Mouse (Mus musculus) stomach, embryonic 15.5 days (tissue): Measurements from ENCODE around the gene Dennd4b. TPM values are rescaled to one million over a fixed set of nuclear protein-coding genes. Genes with fewer than 3 reads are reported as not detected.

ENCODE experiments used
- ATAC-seq: fragments of 200-750 bp; cut with Nextera tagmentation; 2 replicates; pipeline ENCODE4 v1.8.0; 2017; ENCODE audit warnings: low read depth, moderate number of reproducible peaks, moderate TSS enrichment; ENCODE audit not compliant: insufficient read depth, low FRiP score
- H3K27ac ChIP-seq: fragments of 300-500 bp; sonication (generic); 2 replicates; pipeline ENCODE4 v1.5.1; 2015; ENCODE audit warnings: mild to moderate bottlenecking, inconsistent platforms
- H3K27me3 ChIP-seq: fragments of 300-500 bp; sonication (generic); replicated peaks from 2 replicates; pipeline ENCODE4 v1.6.1; 2015; ENCODE audit warnings: inconsistent platforms
- H3K36me3 ChIP-seq: fragments of 300-500 bp; sonication (generic); 2 replicates; pipeline ENCODE4 v1.6.1; 2015; ENCODE audit warnings: inconsistent platforms
- H3K4me1 ChIP-seq: fragments of 300-500 bp; sonication (generic); 2 replicates; pipeline ENCODE4 v1.6.1; 2015; ENCODE audit warnings: inconsistent platforms
- H3K4me2 ChIP-seq: fragments of 300-500 bp; sonication (generic); 2 replicates; pipeline ENCODE4 v1.6.1; 2015; ENCODE audit warnings: mild to moderate bottlenecking, inconsistent platforms
- H3K4me3 ChIP-seq: fragments of 300-500 bp; sonication (generic); replicated peaks from 2 replicates; pipeline ENCODE4 v1.5.1; 2015; ENCODE audit warnings: inconsistent platforms
- H3K9ac ChIP-seq: fragments of 300-500 bp; sonication (generic); 2 replicates; pipeline ENCODE4 v1.6.1; 2015; ENCODE audit warnings: inconsistent platforms
- H3K9me3 ChIP-seq: fragments of 300-500 bp; sonication (generic); 2 replicates; pipeline ENCODE4 v1.6.1; 2016; ENCODE audit warnings: inconsistent platforms
- WGBS: fragments of 180-500 bp; shearing (Covaris S2); methylation state at CpG from one replicate; pipeline ENCODE4 v1.1.7; 2015; 5-methylcytosine and 5-hydroxymethylcytosine counted together
- polyA plus RNA-seq: library from polyadenylated mRNA; unstranded; fragments of >200 nt; fragmentation: Nextera tagmentation; extraction: Ambion mirVana; gene quantifications from 2 replicates; pipeline ENCODE4 v1.2.1, GENCODE M21; 2015

The Dennd4b gene
- polyA plus RNA-seq, 1 experiment from 2014 or later, result 4.0 TPM

DNA sequence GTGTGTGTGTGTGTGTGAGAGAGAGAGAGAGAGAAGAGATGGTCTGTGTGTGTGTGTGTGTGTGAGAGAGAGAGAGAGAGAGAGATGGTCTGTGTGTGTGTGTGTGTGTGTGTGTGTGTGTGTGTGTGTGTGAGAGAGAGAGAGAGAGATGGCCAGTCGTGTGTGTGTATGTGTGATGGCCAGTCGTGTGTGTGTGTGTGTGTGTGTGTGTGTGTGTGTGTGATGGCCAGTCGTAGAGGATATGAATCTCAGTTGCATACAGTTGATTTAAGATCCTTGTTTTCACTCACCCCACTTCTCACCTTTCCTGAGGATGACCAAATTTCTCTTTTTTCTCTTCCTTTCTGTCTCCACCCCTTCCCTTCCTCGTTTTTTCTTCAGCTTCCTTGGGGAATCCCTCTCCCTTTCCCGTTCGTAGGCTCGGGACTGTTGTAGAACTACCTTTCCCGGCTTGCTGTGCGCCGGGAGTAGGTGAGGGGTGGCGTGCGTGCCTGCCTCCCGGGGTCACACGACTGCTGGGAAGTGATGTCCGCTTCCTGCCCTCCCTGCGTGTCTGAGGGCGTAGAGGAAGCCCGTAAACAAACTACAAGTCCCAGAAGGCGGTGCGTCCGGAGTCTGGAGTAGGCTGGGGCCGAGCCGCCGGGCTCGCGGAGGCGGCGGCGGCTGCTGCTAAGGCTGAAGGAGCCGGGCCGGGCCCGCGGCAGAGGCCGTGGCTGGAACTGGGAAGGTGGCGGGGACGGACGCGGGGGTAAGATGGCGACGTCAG, 11.1 kb upstream of the Dennd4b start, which contains the start of gene Crtc2:
Crtc2 (plus strand) TSS at position 511 of the 766 bp plus-strand sequence.
- no peaks in the 10 kb centered on the region for H3K9me3 ChIP-seq
- 2% methylated on average over 39 of the region's 40 CpGs for WGBS
- H3K27me3 ChIP-seq, result no peaks in the 10 kb centered on the region
- H3K4me2 ChIP-seq, result peak within 1 kb of the TSS; percentile 75
- H3K4me3 ChIP-seq, result peak within 1 kb of the TSS; percentile 97
- ATAC-seq, result peak; percentile 99
- H3K9ac ChIP-seq, result peak within 1 kb of the TSS; percentile 74
- H3K4me1 ChIP-seq, result peaks cover 18% of the 10 kb centered on the region
- H3K27ac ChIP-seq, result peak within 1 kb of the TSS; percentile 90
- H3K36me3 ChIP-seq, result peaks cover 13% of the 10 kb centered on the region; the same call in 1 of the 2 replicates

DNA sequence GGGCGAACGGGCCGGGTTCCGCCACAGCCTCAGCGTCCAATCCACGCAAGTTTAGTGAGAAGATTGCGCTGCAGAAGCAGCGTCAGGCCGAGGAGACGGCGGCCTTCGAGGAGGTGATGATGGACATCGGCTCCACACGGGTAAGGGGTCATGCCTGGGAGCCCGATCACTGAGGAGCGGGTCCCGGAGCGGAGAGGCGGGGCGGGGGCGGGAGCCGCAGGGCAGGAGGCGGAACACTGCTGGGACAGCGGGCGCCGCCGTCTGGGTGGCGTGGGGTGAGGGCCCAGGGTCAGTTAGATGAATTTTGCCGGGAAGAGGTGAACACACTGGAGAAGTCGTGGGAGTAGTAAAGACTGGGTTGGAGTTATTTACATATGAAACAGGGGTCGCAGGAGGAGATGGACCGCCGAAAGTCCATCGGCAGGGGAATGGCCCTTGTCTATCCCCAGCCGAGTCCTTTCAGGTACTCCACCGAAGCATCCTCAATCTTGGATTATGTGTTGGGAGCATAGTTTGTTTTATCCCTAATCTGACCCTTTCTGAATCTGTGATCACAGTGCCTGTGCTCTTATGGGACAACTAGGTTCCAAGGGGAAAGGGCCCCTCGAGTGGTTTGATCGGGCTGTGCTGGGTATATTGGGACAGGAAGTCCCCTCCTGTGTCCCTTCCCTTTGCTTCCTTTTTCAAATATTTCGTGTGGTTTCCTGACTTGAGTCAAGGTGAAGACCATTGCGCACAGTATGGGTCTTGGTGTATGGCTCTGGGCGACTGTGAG, 10.4 kb upstream of the Dennd4b start:
- no peaks in the 10 kb centered on the region for H3K9me3 ChIP-seq
- no peaks in the 10 kb centered on the region for H3K27me3 ChIP-seq
- peak overlapping the region; percentile 74 for H3K9ac ChIP-seq
- H3K27ac ChIP-seq, result peak overlapping the region; percentile 90
- H3K4me2 ChIP-seq, result peak overlapping the region; percentile 75
- H3K4me1 ChIP-seq, result peaks cover 14% of the 10 kb centered on the region
- under 1% methylated on average over 41 of the region's 41 CpGs for WGBS
- H3K36me3 ChIP-seq, result peaks cover 17% of the 10 kb centered on the region
- peak; percentile 65 for ATAC-seq
- peak overlapping the region; percentile 97 for H3K4me3 ChIP-seq

DNA sequence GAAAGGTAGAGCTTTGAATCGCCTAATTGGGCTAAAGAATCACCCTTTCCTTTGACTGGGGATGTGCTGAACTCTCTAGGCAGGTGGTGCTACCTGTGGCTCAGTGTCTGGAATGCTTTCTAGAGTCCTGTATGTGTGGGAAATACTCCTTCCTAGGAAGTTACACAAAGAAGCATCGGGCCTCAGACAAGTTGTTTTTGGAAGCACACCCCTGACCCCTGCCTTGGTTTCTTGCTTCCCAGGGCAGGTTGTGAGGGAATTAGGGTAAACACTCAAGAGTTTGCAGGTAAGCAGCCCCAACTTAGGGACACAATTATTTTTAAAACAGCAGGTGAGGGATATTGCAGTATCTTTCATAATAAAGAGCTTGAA, 9.8 kb upstream of the Dennd4b start:
- peak overlapping the region; percentile 90 for H3K27ac ChIP-seq
- WGBS, result 12% methylated on average over 2 of the region's 2 CpGs
- H3K4me3 ChIP-seq, result peak overlapping the region; percentile 97
- peak overlapping the region; percentile 74 for H3K9ac ChIP-seq
- ATAC-seq, result no peak
- H3K36me3 ChIP-seq, result peaks cover 22% of the 10 kb centered on the region
- H3K4me1 ChIP-seq, result peaks cover 13% of the 10 kb centered on the region
- no peaks in the 10 kb centered on the region for H3K9me3 ChIP-seq
- peak overlapping the region; percentile 75 for H3K4me2 ChIP-seq
- H3K27me3 ChIP-seq, result no peaks in the 10 kb centered on the region

DNA sequence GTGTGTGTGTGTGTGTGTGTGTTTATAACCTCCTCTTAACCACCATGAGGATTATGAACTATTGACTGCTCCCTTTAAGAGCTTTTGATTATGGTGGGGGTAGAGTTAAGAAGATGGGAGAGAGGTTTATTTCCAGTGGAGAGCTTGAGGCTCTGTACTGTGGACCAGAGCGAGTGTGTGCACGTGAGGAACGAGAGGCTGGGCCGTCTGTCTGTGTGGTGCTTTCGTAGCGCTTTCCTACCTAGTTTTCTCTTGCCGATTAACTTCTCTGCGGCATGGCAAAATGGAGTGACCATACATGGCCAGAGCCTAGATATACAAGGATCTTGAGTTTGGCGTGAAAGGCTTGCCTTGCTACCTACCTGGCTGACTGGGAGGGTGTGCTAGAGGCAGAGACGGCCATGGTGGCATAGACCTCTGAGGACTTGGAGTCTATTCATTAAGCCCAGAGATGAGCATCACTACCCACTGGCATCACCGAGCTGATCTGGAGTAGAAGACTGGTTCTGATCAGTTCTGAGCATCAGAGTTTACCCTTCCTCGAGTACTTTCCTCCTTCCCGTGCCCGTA, 9.1 kb upstream of the Dennd4b start:
- no peaks in the 10 kb centered on the region for H3K9me3 ChIP-seq
- H3K36me3 ChIP-seq, result peaks cover 25% of the 10 kb centered on the region
- no peak overlapping the region for H3K27ac ChIP-seq
- no peaks in the 10 kb centered on the region for H3K27me3 ChIP-seq
- H3K4me2 ChIP-seq, result no peak overlapping the region
- H3K4me3 ChIP-seq, result no peak overlapping the region
- WGBS, result 91% methylated on average over 14 of the region's 14 CpGs
- no peak overlapping the region for H3K9ac ChIP-seq
- peaks cover 13% of the 10 kb centered on the region for H3K4me1 ChIP-seq
- no peak for ATAC-seq

DNA sequence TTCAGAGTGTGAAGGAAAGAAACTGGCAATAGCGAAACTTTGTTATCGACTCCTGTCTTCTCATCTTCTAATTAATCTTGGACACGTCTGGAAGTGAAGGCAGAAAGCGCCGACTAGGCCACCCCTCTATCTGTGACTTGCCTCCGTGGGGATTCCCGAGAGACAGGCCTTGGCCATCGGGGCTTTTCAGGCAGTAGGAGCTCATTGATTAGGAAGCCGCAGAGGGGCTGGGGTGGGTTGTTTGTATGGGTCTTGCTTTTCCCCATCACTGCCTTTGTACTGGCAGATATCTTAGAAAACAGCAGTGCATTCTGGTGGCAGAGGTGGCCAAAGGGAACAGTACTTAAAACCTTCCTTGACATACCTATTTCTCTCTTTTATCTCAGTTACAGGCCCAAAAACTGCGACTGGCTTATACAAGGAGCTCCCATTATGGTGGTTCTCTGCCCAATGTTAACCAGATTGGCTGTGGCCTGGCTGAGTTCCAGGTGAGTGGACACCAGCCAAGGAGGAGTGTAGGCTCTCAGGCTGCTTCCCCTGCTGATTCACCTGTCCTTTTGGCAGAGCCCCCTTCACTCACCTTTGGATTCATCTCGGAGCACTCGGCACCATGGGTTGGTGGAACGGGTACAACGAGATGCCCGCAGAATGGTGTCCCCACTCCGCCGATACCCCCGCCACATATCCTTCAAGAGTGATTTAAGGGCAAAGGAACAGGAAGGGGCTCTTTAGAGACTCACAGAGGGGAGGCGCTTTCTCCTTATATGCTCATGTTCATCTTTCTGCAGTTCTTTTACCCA, 8.1 kb upstream of the Dennd4b start:
- Histone ChIP-seq H3K4me2 (no peak overlapping the region), H3K36me3 (peaks cover 30% of the 10 kb centered on the region; the same call in 1 of the 2 replicates), H3K4me1 (peaks cover 13% of the 10 kb centered on the region), H3K27me3 (no peaks in the 10 kb centered on the region), H3K9ac (no peak overlapping the region), H3K27ac (no peak overlapping the region), H3K4me3 (no peak overlapping the region), H3K9me3 (no peaks in the 10 kb centered on the region)
- no peak for ATAC-seq
- 87% methylated on average over 19 of the region's 19 CpGs for WGBS

DNA sequence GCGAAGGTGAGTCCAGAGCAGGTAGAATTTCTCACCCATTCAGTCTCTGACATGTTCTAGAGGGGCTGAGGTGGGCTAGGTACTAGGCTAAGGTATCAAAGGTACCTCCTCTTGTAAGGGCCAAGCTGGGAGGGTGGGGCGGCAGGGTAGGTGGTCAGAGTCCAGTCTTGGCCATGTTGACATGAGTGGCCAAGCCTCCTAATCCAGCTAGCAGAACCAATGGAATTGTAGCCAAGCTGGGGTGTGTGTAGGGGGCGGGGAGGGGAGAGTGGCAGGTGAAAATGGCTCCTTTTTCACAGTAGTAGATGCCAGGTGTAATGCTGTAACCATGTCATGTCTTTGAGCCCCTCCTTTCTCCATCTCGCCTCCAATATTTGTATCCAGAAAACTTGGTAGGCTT, 6.5 kb upstream of the Dennd4b start:
- H3K9ac ChIP-seq, result no peak overlapping the region
- H3K36me3 ChIP-seq, result peaks cover 42% of the 10 kb centered on the region; the same call in 1 of the 2 replicates
- H3K4me2 ChIP-seq, result no peak overlapping the region
- no peaks in the 10 kb centered on the region for H3K9me3 ChIP-seq
- peaks cover 13% of the 10 kb centered on the region for H3K4me1 ChIP-seq
- H3K27ac ChIP-seq, result no peak overlapping the region
- no peak overlapping the region for H3K4me3 ChIP-seq
- no peaks in the 10 kb centered on the region for H3K27me3 ChIP-seq
- no peak for ATAC-seq
- 83% methylated on average over 4 of the region's 4 CpGs for WGBS

DNA sequence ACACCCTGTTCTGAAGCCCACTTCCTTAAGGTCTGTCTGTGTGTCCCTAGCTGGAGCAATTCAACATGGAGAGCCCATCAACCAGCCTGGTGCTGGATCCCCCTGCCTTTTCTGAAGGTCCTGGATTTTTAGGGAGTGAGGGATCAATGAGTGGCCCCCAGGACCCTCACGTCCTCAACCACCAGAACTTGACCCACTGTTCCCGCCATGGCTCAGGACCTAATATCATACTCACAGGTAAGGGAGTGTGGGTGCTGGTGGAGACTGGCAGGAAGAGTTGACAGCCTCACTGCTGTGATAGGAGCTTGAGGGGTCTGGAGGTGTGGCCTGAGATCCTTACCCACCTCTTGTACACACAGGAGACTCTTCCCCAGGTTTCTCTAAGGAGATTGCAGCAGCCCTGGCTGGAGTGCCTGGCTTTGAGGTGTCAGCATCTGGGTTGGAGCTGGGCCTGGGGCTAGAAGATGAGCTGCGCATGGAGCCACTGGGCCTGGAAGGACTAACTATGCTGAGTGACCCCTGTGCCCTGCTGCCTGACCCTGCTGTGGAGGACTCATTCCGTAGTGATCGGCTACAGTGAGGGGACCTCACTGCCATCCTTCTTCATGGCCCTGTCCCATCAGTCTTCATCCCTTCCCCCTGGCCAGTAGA, 1.7 kb upstream of the Dennd4b start:
- no peak overlapping the region for H3K9ac ChIP-seq
- peaks cover 11% of the 10 kb centered on the region for H3K4me1 ChIP-seq
- H3K9me3 ChIP-seq, result no peaks in the 10 kb centered on the region
- ATAC-seq, result no peak
- 89% methylated on average over 5 of the region's 5 CpGs for WGBS
- H3K27me3 ChIP-seq, result no peaks in the 10 kb centered on the region
- H3K4me2 ChIP-seq, result no peak overlapping the region
- H3K36me3 ChIP-seq, result peaks cover 45% of the 10 kb centered on the region; the same call in 1 of the 2 replicates
- H3K4me3 ChIP-seq, result no peak overlapping the region
- H3K27ac ChIP-seq, result no peak overlapping the region

DNA sequence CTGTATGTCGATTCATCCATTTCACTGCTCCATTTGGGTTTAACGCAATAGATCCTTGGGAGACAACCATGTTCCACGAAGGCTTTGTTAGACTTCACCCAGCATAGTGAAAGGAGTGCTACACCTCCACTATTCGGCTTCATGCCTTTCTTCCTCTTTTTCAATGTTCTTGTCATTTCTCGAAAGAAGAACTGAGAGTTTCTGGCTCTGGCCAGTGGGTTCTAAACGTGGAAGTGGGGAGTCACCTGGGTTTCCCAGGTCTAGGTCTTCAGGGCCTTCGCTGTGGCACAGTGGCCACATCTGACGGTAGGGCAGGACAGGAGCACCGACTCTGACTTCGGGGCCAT, 325 bp upstream of the Dennd4b start:
- WGBS, result 28% methylated on average over 10 of the region's 10 CpGs
- peaks cover 38% of the 10 kb centered on the region; the same call in 1 of the 2 replicates for H3K36me3 ChIP-seq
- peaks cover 11% of the 10 kb centered on the region for H3K4me1 ChIP-seq
- H3K27me3 ChIP-seq, result no peaks in the 10 kb centered on the region
- peak overlapping the region; percentile 70 for H3K4me2 ChIP-seq
- ATAC-seq, result no peak
- H3K9me3 ChIP-seq, result no peaks in the 10 kb centered on the region
- peak overlapping the region; percentile 82 for H3K4me3 ChIP-seq
- peak overlapping the region; percentile 98 for H3K27ac ChIP-seq
- peak overlapping the region; percentile 66; the same call in 1 of the 2 replicates for H3K9ac ChIP-seq

DNA sequence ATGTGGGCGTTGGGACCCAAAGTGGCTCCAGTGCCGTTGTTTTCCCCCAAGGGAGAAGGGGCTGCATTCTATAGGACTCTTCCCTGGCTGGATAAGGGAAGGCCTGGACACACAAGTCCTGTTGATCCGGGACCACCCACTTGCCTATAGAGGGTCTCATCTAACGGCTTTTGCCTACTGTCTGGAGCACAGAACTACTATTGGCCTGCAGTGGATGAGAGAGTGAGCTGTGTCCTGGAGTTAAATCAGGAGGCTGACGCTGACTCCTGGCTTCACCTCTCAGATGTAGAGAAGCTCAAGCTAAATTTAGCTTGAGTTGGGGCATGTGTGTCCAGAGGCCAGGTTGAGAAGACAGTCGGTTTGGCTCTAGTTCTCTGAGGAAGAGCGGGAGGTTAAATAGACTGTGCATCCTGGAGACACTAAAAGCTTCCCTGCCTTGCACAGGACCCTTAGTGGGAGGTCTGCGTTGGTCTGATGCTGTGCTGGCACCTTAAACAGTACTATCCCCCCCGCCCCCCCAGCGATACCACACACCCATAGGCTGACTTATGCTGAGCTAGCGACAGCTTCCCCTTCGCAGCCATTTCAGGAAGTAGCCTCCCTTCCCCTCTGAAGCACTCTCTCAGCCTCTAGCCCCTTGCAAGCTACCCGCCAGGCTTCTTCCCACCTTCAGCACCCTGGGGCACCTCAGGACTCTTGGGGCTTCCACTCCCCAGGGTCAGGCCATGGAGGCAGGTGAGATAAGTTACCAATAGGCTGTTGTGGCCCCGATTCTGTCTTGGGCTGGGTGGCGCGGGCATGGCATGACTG, 1.2 kb downstream of the Dennd4b start:
- H3K27ac ChIP-seq, result peak overlapping the region; percentile 98
- peaks cover 23% of the 10 kb centered on the region; the same call in 1 of the 2 replicates for H3K36me3 ChIP-seq
- H3K4me1 ChIP-seq, result peaks cover 11% of the 10 kb centered on the region
- peak overlapping the region; percentile 82 for H3K4me3 ChIP-seq
- no peaks in the 10 kb centered on the region for H3K9me3 ChIP-seq
- peak overlapping the region; percentile 66 for H3K9ac ChIP-seq
- H3K27me3 ChIP-seq, result no peaks in the 10 kb centered on the region
- peak overlapping the region; percentile 70 for H3K4me2 ChIP-seq
- no peak; the same call in 1 of the 2 replicates for ATAC-seq
- WGBS, result 23% methylated on average over 16 of the region's 16 CpGs

DNA sequence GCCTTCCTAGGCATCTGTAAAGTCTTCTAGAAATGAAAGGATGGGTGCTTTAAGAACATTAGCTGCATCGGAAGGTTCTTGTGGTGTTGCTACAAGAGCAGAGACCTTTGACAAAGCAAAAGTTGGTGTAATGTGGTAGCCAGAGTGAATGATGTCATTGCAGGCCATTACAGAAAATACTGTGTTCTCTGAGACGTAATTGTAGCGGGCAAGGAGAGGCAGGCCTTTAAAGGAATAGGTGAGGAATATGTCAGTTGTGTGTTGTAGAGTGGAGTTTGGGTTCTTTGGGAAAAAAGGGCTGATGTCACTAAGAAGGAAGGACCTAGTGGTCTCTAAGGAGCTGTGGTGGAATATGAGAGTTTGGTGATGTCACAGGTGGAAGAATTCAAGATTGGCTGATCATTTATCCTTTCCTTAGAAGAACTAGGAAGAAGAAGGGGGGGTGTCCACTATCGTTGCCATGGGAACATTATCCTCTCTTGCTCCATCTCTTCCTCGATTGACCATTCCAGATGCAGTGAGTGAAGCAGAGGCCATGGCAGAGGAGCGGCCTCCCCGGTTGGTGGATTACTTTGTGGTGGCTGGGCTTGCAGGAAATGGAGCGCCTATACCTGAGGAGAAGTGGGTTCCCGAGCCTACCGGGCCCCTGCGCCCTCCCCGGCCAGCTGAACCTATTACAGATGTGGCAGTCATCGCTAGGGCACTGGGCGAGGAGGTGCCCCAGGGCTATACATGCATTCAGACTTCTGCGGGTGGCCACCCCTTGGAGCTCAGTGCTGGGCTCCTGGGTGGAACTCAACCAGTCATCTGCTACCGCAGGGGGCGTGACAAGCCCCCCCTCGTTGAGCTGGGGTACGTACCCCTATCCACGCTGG, 2.2 kb downstream of the Dennd4b start:
- Histone ChIP-seq H3K9ac (peak overlapping the region; percentile 25; the same call in 1 of the 2 replicates), H3K4me2 (peak overlapping the region; percentile 70), H3K4me1 (peaks cover 11% of the 10 kb centered on the region), H3K4me3 (no peak overlapping the region; the same call in 1 of the 2 replicates), H3K27me3 (no peaks in the 10 kb centered on the region), H3K36me3 (peaks cover 15% of the 10 kb centered on the region; the same call in 1 of the 2 replicates), H3K27ac (no peak overlapping the region), H3K9me3 (no peaks in the 10 kb centered on the region)
- ATAC-seq, result no peak
- whole genome bisulfite sequencing, result 89% methylated on average over 20 of the region's 20 CpGs
